Mouse (Mus musculus) lung, postnatal 0 days (tissue): Measurements from ENCODE around the gene Gsg1l2. TPM values are rescaled to one million over a fixed set of nuclear protein-coding genes. Genes with fewer than 3 reads are reported as not detected.

Experiments used
- ATAC-seq: fragments of 200-750 bp; cut with Nextera tagmentation; 2 replicates; pipeline ENCODE4 v1.8.0; 2017; ENCODE audit warnings: moderate library complexity
- DNase-seq: peaks from one replicate; pipeline ENCODE4 v3.0.0-alpha.2; 2016; ENCODE audit warnings: low spot score
- H3K27ac ChIP-seq: fragments of 300-500 bp; sonication (generic); 2 replicates; pipeline ENCODE4 v1.5.1; 2014; ENCODE audit warnings: antibody characterized with exemption, mild to moderate bottlenecking, low read length, mixed read lengths
- H3K27me3 ChIP-seq: fragments of 300-500 bp; sonication (generic); replicated peaks from 2 replicates; pipeline ENCODE4 v1.6.1; 2014; ENCODE audit warnings: low read length, mixed read lengths; ENCODE audit not compliant: insufficient read depth
- H3K36me3 ChIP-seq: fragments of 300-500 bp; sonication (generic); 2 replicates; pipeline ENCODE4 v1.6.1; 2014; ENCODE audit warnings: low read length, mixed read lengths; ENCODE audit not compliant: insufficient read depth
- H3K4me1 ChIP-seq: fragments of 300-500 bp; sonication (generic); 2 replicates; pipeline ENCODE4 v1.6.1; 2014; ENCODE audit warnings: antibody characterized with exemption, low read depth, low read length, mixed read lengths; ENCODE audit not compliant: insufficient read depth
- H3K4me2 ChIP-seq: fragments of 300-500 bp; sonication (generic); replicated peaks from 2 replicates; pipeline ENCODE4 v1.6.1; 2014; ENCODE audit warnings: low read depth, mild to moderate bottlenecking, low read length, moderate library complexity, mixed read lengths
- H3K4me3 ChIP-seq: fragments of 300-500 bp; sonication (generic); 2 replicates; pipeline ENCODE4 v1.5.1; 2014; ENCODE audit warnings: low read depth, low read length
- H3K9ac ChIP-seq: fragments of 300-500 bp; sonication (generic); replicated peaks from 2 replicates; pipeline ENCODE4 v1.6.1; 2014; ENCODE audit warnings: low read depth, mild to moderate bottlenecking
- H3K9me3 ChIP-seq: fragments of 300-500 bp; sonication (generic); 2 replicates; pipeline ENCODE4 v1.6.1; 2016; ENCODE audit warnings: low read length, mixed read lengths
- CTCF ChIP-seq: IDR thresholded peaks from 2 replicates; pipeline ENCODE4 v1.5.1; 2016; ENCODE audit warnings: antibody characterized with exemption, mild to moderate bottlenecking
- EP300 ChIP-seq: IDR thresholded peaks from 2 replicates; pipeline ENCODE4 v1.6.1; 2016; ENCODE audit warnings: antibody characterized with exemption, mild to moderate bottlenecking, control low read depth
- WGBS: fragments of 180-500 bp; shearing (Covaris S2); extraction: QIAGEN DNeasy Blood & Tissue Kit; methylation state at CpG from one replicate; pipeline ENCODE4 v1.1.7; 2014; 5-methylcytosine and 5-hydroxymethylcytosine counted together
- polyA plus RNA-seq: library from polyadenylated mRNA; unstranded; fragments of >200 nt; fragmentation: Nextera tagmentation; extraction: Ambion mirVana; gene quantifications from 2 replicates; pipeline ENCODE4 v1.2.1, GENCODE M21; 2015

The Gsg1l2 gene
- polyA plus RNA-seq, 1 experiment from 2014 or later = not detected

- H3K4me3 ChIP-seq = no peak overlapping the region
- no peaks in the 10 kb centered on the region for H3K27me3 ChIP-seq
- no peak for ATAC-seq
- no peak overlapping the region for H3K27ac ChIP-seq
- TF ChIP-seq CTCF (no peak), EP300 (no peak)
- WGBS = 77% methylated on average over 11 of the region's 11 CpGs
- no peak overlapping the region for H3K9ac ChIP-seq
- H3K36me3 ChIP-seq = no peaks in the 10 kb centered on the region
- DNase-seq = no peak
- no peak overlapping the region for H3K4me2 ChIP-seq
- no peaks in the 10 kb centered on the region for H3K4me1 ChIP-seq
- H3K9me3 ChIP-seq = no peaks in the 10 kb centered on the region
Measured at GRCm38 (mm10) chr11:67806832-67807597, 32.6 kb downstream of the Gsg1l2 start.

GRCm38 (mm10) chr11:67808051-67808450 lies 33.6 kb downstream of the Gsg1l2 start:
- no peak for DNase-seq
- no peaks in the 10 kb centered on the region for H3K36me3 ChIP-seq
- no peak overlapping the region for H3K4me3 ChIP-seq
- TF ChIP-seq CTCF = no peak; the same call in 1 of the 2 replicates
- TF ChIP-seq EP300 = no peak
- no peaks in the 10 kb centered on the region for H3K27me3 ChIP-seq
- no peak overlapping the region for H3K27ac ChIP-seq
- H3K9ac ChIP-seq = no peak overlapping the region
- H3K4me1 ChIP-seq = no peaks in the 10 kb centered on the region
- WGBS = 71% methylated on average over 5 of the region's 5 CpGs
- no peaks in the 10 kb centered on the region for H3K9me3 ChIP-seq
- ATAC-seq = no peak
- no peak overlapping the region for H3K4me2 ChIP-seq

- Histone ChIP-seq H3K9me3 (no peaks in the 10 kb centered on the region), H3K27ac (no peak overlapping the region), H3K36me3 (no peaks in the 10 kb centered on the region), H3K9ac (no peak overlapping the region), H3K4me3 (no peak overlapping the region), H3K27me3 (no peaks in the 10 kb centered on the region), H3K4me2 (no peak overlapping the region), H3K4me1 (no peaks in the 10 kb centered on the region)
- 73% methylated on average over 6 of the region's 6 CpGs for WGBS
- TF ChIP-seq CTCF (peak; percentile 38), EP300 (no peak)
- DNase-seq = no peak
- ATAC-seq = no peak
Measured at GRCm38 (mm10) chr11:67811535-67811934, 37.1 kb downstream of the Gsg1l2 start.

- Histone ChIP-seq H3K9me3 (no peaks in the 10 kb centered on the region), H3K4me1 (peaks cover 3% of the 10 kb centered on the region; the same call in 1 of the 2 replicates), H3K4me3 (no peak overlapping the region), H3K4me2 (peak overlapping the region; percentile 37), H3K27ac (no peak overlapping the region), H3K27me3 (no peaks in the 10 kb centered on the region), H3K36me3 (no peaks in the 10 kb centered on the region), H3K9ac (no peak overlapping the region)
- TF ChIP-seq CTCF (peak; percentile 86), EP300 (no peak)
- ATAC-seq = 0 out of 2 replicates have a peak, but pooled peaks have one; percentile 30
- WGBS = 13% methylated on average over 5 of the region's 5 CpGs
- DNase-seq = peak; percentile 80
Measured at GRCm38 (mm10) chr11:67819604-67820003, 45.2 kb downstream of the Gsg1l2 start.

- H3K4me3 ChIP-seq = no peak overlapping the region
- peak; percentile 57 for ATAC-seq
- H3K36me3 ChIP-seq = no peaks in the 10 kb centered on the region
- TF ChIP-seq CTCF (peak; percentile 81), EP300 (no peak)
- no peaks in the 10 kb centered on the region for H3K9me3 ChIP-seq
- no peaks in the 10 kb centered on the region for H3K27me3 ChIP-seq
- WGBS = 29% methylated on average over 4 of the region's 4 CpGs
- H3K27ac ChIP-seq = no peak overlapping the region
- H3K4me1 ChIP-seq = peaks cover 3% of the 10 kb centered on the region; the same call in 1 of the 2 replicates
- H3K4me2 ChIP-seq = no peak overlapping the region
- H3K9ac ChIP-seq = no peak overlapping the region
- DNase-seq = peak; percentile 67
Measured at GRCm38 (mm10) chr11:67820221-67820620, 45.8 kb downstream of the Gsg1l2 start.

GRCm38 (mm10) chr11:67821560-67821959 lies 47.2 kb downstream of the Gsg1l2 start:
- Histone ChIP-seq H3K27ac (no peak overlapping the region), H3K9ac (no peak overlapping the region), H3K4me1 (peaks cover 3% of the 10 kb centered on the region; the same call in 1 of the 2 replicates), H3K9me3 (no peaks in the 10 kb centered on the region), H3K4me3 (no peak overlapping the region), H3K36me3 (no peaks in the 10 kb centered on the region), H3K27me3 (no peaks in the 10 kb centered on the region), H3K4me2 (no peak overlapping the region)
- no peak for ATAC-seq
- no peak for TF ChIP-seq EP300
- no peak for TF ChIP-seq CTCF
- WGBS = 89% methylated on average over 6 of the region's 6 CpGs
- no peak for DNase-seq
